Mouse (Mus musculus): ENCODE measurements around the gene Aqp12.

GRCm38 (mm10) chr1:92971879-92972795 is 34.0 kb upstream of the Aqp12 start:
- TF ChIP-seq CTCF (IDR thresholded peaks at IDR 0.05) (no peak), EP300 (IDR thresholded peaks at IDR 0.05) (no peak)

Data from lung, postnatal 0 days (tissue).